Mouse (Mus musculus): ENCODE measurements around the gene Rev3l.

GRCm38 (mm10) chr10:39733421-39733930 is 1.6 kb downstream of the Rev3l start:
- TF ChIP-seq CTCF (IDR thresholded peaks at IDR 0.05; ENCODE audit: low read depth) (no peak), EP300 (optimal IDR thresholded peaks at IDR 0.05) (no peak)
